Mouse (Mus musculus) intestine, embryonic 14.5 days (tissue): ENCODE data around the gene Grap. TPM values are rescaled to one million over a fixed set of nuclear protein-coding genes. Genes with fewer than 3 reads are reported as not detected.

Experiments used
- ATAC-seq: fragments of 200-750 bp; cut with Nextera tagmentation; replicated peaks from 2 replicates; pipeline ENCODE4 v1.8.0; 2017; ENCODE audit warnings: low read depth, moderate number of reproducible peaks, moderate TSS enrichment, moderate library complexity; ENCODE audit not compliant: low FRiP score, low TSS enrichment
- DNase-seq: peaks from one replicate; pipeline ENCODE4 v3.0.0-alpha.2; 2018; ENCODE audit warnings: low spot score
- H3K27ac ChIP-seq: fragments of 300-500 bp; sonication (generic); 2 replicates; pipeline ENCODE4 v1.5.1; 2014; ENCODE audit warnings: low read depth, mild to moderate bottlenecking, control low read depth
- H3K27me3 ChIP-seq: fragments of 300-500 bp; sonication (generic); replicated peaks from 2 replicates; pipeline ENCODE4 v1.6.1; 2014; ENCODE audit warnings: low read length, control low read depth; ENCODE audit not compliant: control insufficient read depth, insufficient read depth
- H3K36me3 ChIP-seq: fragments of 300-500 bp; sonication (generic); 2 replicates; pipeline ENCODE4 v1.6.1; 2014; ENCODE audit warnings: low read length, control low read depth; ENCODE audit not compliant: control insufficient read depth, insufficient read depth
- H3K4me1 ChIP-seq: fragments of 300-500 bp; sonication (generic); replicated peaks from 2 replicates; pipeline ENCODE4 v1.6.1; 2014; ENCODE audit warnings: low read length, control low read depth, mixed read lengths; ENCODE audit not compliant: control insufficient read depth, insufficient read depth
- H3K4me2 ChIP-seq: fragments of 300-500 bp; sonication (generic); 2 replicates; pipeline ENCODE4 v1.6.1; 2014; ENCODE audit warnings: low read length
- H3K4me3 ChIP-seq: fragments of 300-500 bp; sonication (generic); 2 replicates; pipeline ENCODE4 v1.5.1; 2014; ENCODE audit warnings: low read depth, low read length, control low read depth, mixed read lengths
- H3K9ac ChIP-seq: fragments of 300-500 bp; sonication (generic); 2 replicates; pipeline ENCODE4 v1.6.1; 2014; ENCODE audit warnings: mild to moderate bottlenecking, low read length
- H3K9me3 ChIP-seq: fragments of 300-500 bp; sonication (generic); 2 replicates; pipeline ENCODE4 v1.6.1; 2016; ENCODE audit warnings: low read length, control low read depth; ENCODE audit not compliant: control insufficient read depth
- WGBS: fragments of 180-500 bp; shearing (Covaris S2); extraction: QIAGEN DNeasy Blood & Tissue Kit; methylation state at CpG from one replicate; pipeline ENCODE4 v1.1.7; 2014; 5-methylcytosine and 5-hydroxymethylcytosine counted together
- polyA plus RNA-seq: library from polyadenylated mRNA; unstranded; fragments of >200 nt; fragmentation: Nextera tagmentation; extraction: Ambion mirVana; gene quantifications from 2 replicates; pipeline ENCODE4 v1.2.1, GENCODE M21; 2014

The Grap gene
- polyA plus RNA-seq, 1 experiment from 2014 or later = 6.5 TPM

DNA sequence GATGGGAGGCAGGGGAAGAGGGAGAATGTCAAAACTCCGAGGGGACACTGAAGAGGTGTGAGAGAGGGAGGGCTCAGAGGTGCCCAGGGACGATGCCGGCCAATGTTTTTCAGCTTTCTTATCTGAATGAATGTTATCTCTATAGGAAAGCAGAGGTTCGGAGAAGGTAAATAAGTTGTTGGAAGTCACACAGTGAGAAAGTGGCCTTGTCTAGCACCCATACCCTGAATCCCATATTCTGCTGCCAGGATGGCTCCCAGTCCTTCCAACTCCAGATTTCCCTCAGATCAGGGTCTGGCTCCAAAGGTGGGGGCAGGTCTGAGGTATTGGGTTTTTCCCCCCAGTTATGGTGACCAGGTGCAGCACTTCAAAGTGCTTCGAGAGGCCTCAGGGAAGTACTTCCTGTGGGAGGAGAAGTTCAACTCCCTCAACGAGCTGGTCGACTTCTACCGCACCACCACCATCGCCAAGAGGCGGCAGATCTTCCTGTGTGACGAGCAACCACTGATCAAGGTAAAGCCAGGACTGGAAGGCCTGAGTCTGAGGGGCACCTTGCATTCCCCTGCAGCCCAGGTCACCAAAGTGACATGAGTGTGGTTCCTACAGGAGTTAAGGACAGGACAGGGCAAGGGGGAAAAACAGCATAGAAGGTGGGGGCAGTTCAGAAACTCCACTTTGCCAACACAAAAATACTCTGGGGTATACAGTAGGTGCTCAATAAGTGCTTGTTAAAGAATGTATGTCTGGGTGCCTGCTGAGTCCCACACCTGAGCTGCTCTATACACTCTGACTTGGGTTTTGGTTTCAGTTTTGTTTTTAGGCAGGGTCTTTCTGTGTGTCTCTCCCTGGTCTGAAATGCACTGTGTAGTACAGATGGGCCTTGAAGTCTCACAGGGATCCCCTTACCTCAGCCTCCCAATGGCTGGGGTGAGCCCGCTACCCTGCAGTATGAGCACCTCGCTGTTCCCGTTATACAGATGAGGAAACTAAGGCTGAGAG lies 16.7 kb downstream of the Grap start:
- Histone ChIP-seq H3K4me3 (no peak overlapping the region), H3K36me3 (no peaks in the 10 kb centered on the region), H3K27me3 (no peaks in the 10 kb centered on the region), H3K9ac (no peak overlapping the region), H3K4me1 (peaks cover 20% of the 10 kb centered on the region), H3K9me3 (no peaks in the 10 kb centered on the region), H3K27ac (no peak overlapping the region), H3K4me2 (no peak overlapping the region)
- no peak for DNase-seq
- WGBS = 62% methylated on average over 14 of the region's 14 CpGs
- no peak for ATAC-seq

- H3K27me3 ChIP-seq = no peaks in the 10 kb centered on the region
- H3K27ac ChIP-seq = no peak overlapping the region
- H3K36me3 ChIP-seq = no peaks in the 10 kb centered on the region
- peak overlapping the region; percentile 20; the same call in 1 of the 2 replicates for H3K4me2 ChIP-seq
- no peak for DNase-seq
- no peak overlapping the region for H3K4me3 ChIP-seq
- no peaks in the 10 kb centered on the region for H3K9me3 ChIP-seq
- 0 out of 2 replicates have a peak, but pooled peaks have one; percentile 3 for ATAC-seq
- 0 out of 2 replicates have a peak overlapping the region, but pooled peaks have one; percentile 20 for H3K9ac ChIP-seq
- peaks cover 29% of the 10 kb centered on the region for H3K4me1 ChIP-seq
- 47% methylated on average over 19 of the region's 19 CpGs for WGBS
Observed at GRCm38 (mm10) chr11:61671781-61672383, 18.8 kb downstream of the Grap start.

- H3K36me3 ChIP-seq = no peaks in the 10 kb centered on the region
- H3K9me3 ChIP-seq = no peaks in the 10 kb centered on the region
- H3K4me1 ChIP-seq = peaks cover 23% of the 10 kb centered on the region
- no peaks in the 10 kb centered on the region for H3K27me3 ChIP-seq
- H3K4me2 ChIP-seq = no peak overlapping the region
- WGBS = 33% methylated on average over 8 of the region's 8 CpGs
- ATAC-seq (no peak), DNase-seq (no peak)
- no peak overlapping the region for H3K4me3 ChIP-seq
- no peak overlapping the region for H3K9ac ChIP-seq
- no peak overlapping the region for H3K27ac ChIP-seq
Observed at GRCm38 (mm10) chr11:61673686-61674085, 20.6 kb downstream of the Grap start.

- no peaks in the 10 kb centered on the region for H3K36me3 ChIP-seq
- no peak overlapping the region for H3K4me3 ChIP-seq
- no peak for DNase-seq
- no peaks in the 10 kb centered on the region for H3K27me3 ChIP-seq
- ATAC-seq = peak; percentile 53
- no peaks in the 10 kb centered on the region for H3K9me3 ChIP-seq
- H3K4me2 ChIP-seq = no peak overlapping the region
- peaks cover 23% of the 10 kb centered on the region for H3K4me1 ChIP-seq
- H3K9ac ChIP-seq = no peak overlapping the region
- WGBS = 37% methylated on average over 19 of the region's 19 CpGs
- H3K27ac ChIP-seq = no peak overlapping the region
Observed at GRCm38 (mm10) chr11:61674151-61674838, 21.2 kb downstream of the Grap start.

DNA sequence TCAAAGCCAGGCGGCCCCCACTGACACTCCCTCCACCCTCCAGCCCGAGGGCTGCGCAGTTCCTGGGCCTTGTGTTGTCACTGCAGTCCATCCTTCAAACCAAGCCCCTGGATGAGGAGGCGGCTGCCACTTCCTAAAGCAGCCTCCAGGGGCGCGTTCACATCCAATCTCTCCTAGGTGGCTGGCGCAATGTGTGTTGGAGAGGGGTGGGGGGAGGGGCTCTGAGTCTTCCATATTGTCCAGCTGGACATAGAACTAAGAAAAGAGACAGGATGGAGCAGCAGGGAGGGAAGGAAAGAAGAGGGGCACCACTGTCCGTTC lies 21.7 kb downstream of the Grap start:
- no peak overlapping the region for H3K4me2 ChIP-seq
- WGBS = 5% methylated on average over 8 of the region's 8 CpGs
- ATAC-seq (peak; percentile 63), DNase-seq (peak; percentile 77)
- H3K36me3 ChIP-seq = no peaks in the 10 kb centered on the region
- no peak overlapping the region for H3K9ac ChIP-seq
- H3K4me3 ChIP-seq = no peak overlapping the region
- H3K27me3 ChIP-seq = no peaks in the 10 kb centered on the region
- H3K27ac ChIP-seq = no peak overlapping the region
- no peaks in the 10 kb centered on the region for H3K9me3 ChIP-seq
- peaks cover 23% of the 10 kb centered on the region for H3K4me1 ChIP-seq

- H3K27me3 ChIP-seq = no peaks in the 10 kb centered on the region
- no peak overlapping the region for H3K4me2 ChIP-seq
- H3K4me3 ChIP-seq = no peak overlapping the region
- 28% methylated on average over 2 of the region's 2 CpGs for WGBS
- no peaks in the 10 kb centered on the region for H3K36me3 ChIP-seq
- H3K9ac ChIP-seq = no peak overlapping the region
- no peak for ATAC-seq
- H3K9me3 ChIP-seq = no peaks in the 10 kb centered on the region
- no peak for DNase-seq
- no peak overlapping the region for H3K27ac ChIP-seq
- H3K4me1 ChIP-seq = peaks cover 23% of the 10 kb centered on the region
Observed at GRCm38 (mm10) chr11:61675332-61675731, 22.3 kb downstream of the Grap start.

- Histone ChIP-seq H3K27me3 (no peaks in the 10 kb centered on the region), H3K9ac (no peak overlapping the region), H3K9me3 (no peaks in the 10 kb centered on the region), H3K27ac (no peak overlapping the region), H3K4me2 (no peak overlapping the region), H3K4me1 (peaks cover 23% of the 10 kb centered on the region), H3K36me3 (no peaks in the 10 kb centered on the region), H3K4me3 (no peak overlapping the region)
- no peak for ATAC-seq
- no peak for DNase-seq
- WGBS = 71% methylated on average over 7 of the region's 7 CpGs
Observed at GRCm38 (mm10) chr11:61676216-61676854, 23.3 kb downstream of the Grap start.

GRCm38 (mm10) chr11:61677709-61678108 lies 24.6 kb downstream of the Grap start:
- WGBS = 79% methylated on average over 4 of the region's 4 CpGs
- no peak overlapping the region for H3K4me3 ChIP-seq
- no peak for ATAC-seq

More at GRCm38 (mm10) chr11:61677709-61678108, 24.6 kb downstream of the Grap start:
- no peaks in the 10 kb centered on the region for H3K36me3 ChIP-seq
- DNase-seq = no peak
- H3K4me2 ChIP-seq = no peak overlapping the region
- no peak overlapping the region for H3K9ac ChIP-seq
- H3K4me1 ChIP-seq = peaks cover 16% of the 10 kb centered on the region
- no peak overlapping the region for H3K27ac ChIP-seq
- H3K9me3 ChIP-seq = no peaks in the 10 kb centered on the region
- no peaks in the 10 kb centered on the region for H3K27me3 ChIP-seq
